Mouse (Mus musculus): Measurements from ENCODE around the gene Mcidas.
"Not testable (repeated sequence)": the region's sequence is repeated elsewhere in the genome, so short reads cannot be mapped to it uniquely, and the experiment has no call there.

Gene Mcidas

DNA sequence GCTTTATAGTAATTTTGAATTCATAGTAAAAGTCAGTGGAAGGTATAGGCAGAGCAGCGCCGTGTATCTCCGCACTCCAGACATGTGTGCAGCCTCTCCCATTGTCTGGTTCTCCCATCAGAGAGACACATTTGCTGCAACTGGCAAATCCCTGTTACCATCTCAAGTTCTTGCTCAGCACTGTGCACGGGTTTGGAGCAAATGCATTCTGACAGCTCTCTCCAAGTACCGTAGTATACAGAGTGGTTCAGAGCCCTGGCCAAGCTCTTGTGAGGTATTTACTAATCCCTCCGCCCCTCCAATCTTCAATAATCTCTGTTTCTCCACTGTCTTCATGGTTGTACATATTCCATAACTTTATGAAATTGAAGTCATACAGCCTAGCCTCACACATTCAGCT lies 19.0 kb downstream of the Mcidas start:
- no peak for DNase-seq (ENCODE audit: low spot score in 2 of 2)

- not testable (repeated sequence) for DNase-seq (ENCODE audit: low spot score in 2 of 2)
Measured at GRCm38 (mm10) chr13:113013174-113013953, 19.7 kb downstream of the Mcidas start.

GRCm38 (mm10) chr13:113021521-113021920 lies 27.9 kb downstream of the Mcidas start:
- no peak for DNase-seq (ENCODE audit: low spot score in 2 of 2)

GRCm38 (mm10) chr13:113022467-113022866 lies 28.8 kb downstream of the Mcidas start:
- no peak for DNase-seq (ENCODE audit: low spot score in 2 of 2)

DNA sequence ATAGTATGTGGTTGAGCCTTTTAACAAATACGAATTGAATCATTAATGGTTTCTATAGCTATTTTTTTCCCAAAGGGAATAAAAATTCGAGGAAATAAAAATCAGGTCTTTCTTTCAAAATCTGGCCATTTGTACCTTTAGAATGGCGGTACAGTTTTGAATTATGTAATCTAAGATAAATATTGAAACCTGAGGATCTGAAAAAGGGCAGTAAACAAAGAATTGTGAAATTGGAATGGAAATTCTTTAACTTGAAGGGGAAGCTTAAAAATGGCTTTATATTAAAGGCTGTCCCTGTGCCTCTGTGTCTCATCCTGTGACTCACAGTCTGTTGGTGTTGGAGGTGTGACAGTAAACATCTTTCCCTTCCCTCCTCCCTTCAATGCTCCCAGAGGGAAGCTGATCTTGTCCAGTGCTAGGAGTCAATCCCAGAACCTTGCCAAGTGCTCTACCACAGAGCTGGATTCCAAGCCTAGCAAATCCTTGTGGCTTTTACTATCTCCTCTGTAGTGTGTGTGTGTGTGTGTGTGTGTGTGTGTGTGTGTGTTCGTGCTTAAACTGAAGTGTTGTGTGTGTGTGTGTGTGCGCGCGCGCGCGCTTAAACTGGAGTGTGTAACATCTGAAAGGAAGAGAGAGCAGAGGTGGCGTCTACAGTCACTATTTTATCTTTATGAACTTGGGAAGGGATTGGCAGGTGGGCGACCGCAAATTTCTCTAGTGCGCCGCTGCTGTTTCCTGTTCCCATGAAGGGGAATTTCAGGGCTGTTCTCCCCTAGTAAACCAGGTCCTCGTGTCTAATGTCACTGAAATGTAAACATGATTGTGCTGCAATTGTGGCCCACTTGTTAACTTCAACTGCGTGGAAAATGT lies 29.9 kb downstream of the Mcidas start:
- no peak for DNase-seq (ENCODE audit: low spot score in 2 of 2)

- no peak for DNase-seq (ENCODE audit: low spot score in 2 of 2)
Measured at GRCm38 (mm10) chr13:113031351-113031750, 37.7 kb downstream of the Mcidas start.

GRCm38 (mm10) chr13:113031792-113032571 lies 38.3 kb downstream of the Mcidas start:
- DNase-seq (ENCODE audit: low spot score in 2 of 2): no peak

GRCm38 (mm10) chr13:113032831-113033230 lies 39.2 kb downstream of the Mcidas start:
- DNase-seq (ENCODE audit: low spot score in 2 of 2): no peak

DNA sequence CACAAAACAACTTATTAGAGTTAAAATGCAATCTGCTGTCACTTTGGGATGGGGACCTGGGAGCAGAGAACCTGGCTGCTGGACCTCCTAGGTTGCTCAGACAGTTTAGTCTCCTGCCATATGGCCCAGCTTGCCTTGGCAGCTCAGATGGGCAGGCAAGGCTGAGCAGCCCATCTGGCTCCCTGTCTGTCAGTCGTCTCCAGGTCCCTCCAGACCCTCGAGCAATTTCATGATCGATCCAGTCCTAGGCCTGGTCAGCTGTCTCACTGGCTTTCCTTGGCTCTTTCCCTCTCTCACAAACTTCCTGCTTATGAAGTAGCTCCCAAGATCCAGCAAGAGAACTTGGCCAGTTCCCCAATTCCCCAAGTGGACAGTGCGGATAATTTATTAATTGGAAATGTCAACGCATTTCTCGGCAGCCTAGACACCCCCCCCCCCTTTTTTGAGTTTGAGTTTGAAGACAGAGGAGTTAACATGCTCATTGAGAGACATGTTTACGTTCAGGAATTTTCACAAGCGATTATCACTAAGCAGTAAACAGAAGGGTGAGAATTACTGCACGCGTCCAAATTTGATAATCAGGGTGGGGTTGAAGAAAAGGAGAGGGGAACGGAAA lies 40.7 kb downstream of the Mcidas start:
- DNase-seq (ENCODE audit: low spot score in 2 of 2): no peak

GRCm38 (mm10) chr13:113034950-113035421 lies 41.3 kb downstream of the Mcidas start, which contains the start of gene Cdc20b:
Gene Cdc20b, plus strand, starts transcription at chr13:113035111.
- DNase-seq (ENCODE audit: low spot score in 2 of 2): peak; percentile 25 to 52

GRCm38 (mm10) chr13:113035852-113036251 lies 42.2 kb downstream of the Mcidas start:
- DNase-seq (ENCODE audit: low spot score in 2 of 2): peak; percentile 60 to 67

- DNase-seq (ENCODE audit: low spot score in 2 of 2): no peak
Measured at GRCm38 (mm10) chr13:113044876-113045275, 51.2 kb downstream of the Mcidas start.

- DNase-seq (ENCODE audit: low spot score in 2 of 2): no peak
Measured at GRCm38 (mm10) chr13:113045458-113046110, 51.9 kb downstream of the Mcidas start.

DNA sequence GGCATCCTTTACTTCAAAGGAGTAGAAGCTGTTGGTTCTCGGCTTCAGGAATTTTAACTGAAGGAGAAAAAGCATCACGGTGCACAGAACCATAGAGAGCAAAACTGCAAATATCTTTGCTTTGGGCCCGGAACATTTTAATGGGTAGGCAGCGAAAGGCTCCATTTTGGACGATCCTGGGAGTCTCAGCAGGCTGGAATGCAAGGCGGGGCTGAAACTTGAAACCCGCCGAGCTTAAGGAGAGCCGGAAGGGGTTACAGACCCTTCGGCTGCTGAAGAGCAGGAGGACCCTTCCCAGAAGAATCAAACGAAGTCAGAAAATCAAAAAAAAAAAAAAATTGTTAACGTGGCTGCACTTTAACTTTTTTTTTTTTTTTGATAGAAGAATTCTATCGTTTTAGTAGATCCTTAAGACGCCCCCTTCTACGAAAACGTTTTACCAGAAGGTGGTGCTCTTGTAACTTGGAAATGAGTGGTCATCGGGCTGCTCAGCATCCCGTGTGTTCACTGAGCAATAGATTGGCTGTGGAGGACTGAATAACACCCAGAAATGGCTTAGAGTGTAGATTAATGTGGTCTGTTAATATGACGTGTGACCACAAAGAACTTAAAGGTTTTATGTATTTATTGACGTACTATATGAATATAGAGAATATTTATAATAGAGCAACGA lies 52.7 kb downstream of the Mcidas start, which contains the start of gene Gpx8:
Gpx8 (minus strand) TSS at position 200 of the 673 bp plus-strand sequence.
- peak; percentile 53 to 63 for DNase-seq (ENCODE audit: low spot score in 2 of 2)

- no peak for DNase-seq (ENCODE audit: low spot score in 2 of 2)
Measured at GRCm38 (mm10) chr13:113047018-113047417, 53.4 kb downstream of the Mcidas start.

DNA sequence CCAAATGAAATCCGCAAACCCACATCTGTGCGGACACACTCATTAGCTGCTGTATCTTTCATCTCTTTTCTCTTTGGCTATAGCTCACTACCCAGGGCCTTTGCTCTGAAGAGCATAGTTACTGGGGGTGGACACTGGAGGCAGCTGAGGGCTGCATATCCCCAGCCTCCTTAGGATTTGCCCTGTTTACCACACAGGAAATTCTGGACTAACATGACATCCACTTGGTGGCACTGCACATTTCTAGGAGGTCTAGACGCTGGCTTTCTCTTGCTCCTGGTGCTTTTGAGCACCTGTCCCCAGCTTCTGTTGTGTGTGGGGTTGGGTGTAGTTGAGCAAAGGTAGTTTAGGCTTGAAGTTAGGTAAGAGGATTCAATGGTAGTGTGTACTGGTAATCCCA lies 54.0 kb downstream of the Mcidas start:
- no peak for DNase-seq (ENCODE audit: low spot score in 2 of 2)
